Mouse (Mus musculus) neural tube, embryonic 10.5 days (tissue): ENCODE data around the gene Ttc34.
A peak's percentile ranks its signal among the peaks of the same experiment; 100 is the strongest.

Experiments used
- DNase-seq: peaks from one replicate; pipeline ENCODE4 v3.0.0-alpha.2; 2017; ENCODE audit warnings: low spot score; ENCODE audit errors: extremely low spot score

Ttc34 gene

GRCm38 (mm10) chr4:154837170-154837569 lies at the start of gene Ttc34:
TSS of gene Ttc34 (plus strand) at chr4:154837459.
- peak; percentile 48 for DNase-seq

- DNase-seq: no peak
Measured at GRCm38 (mm10) chr4:154787960-154788702, 49.1 kb upstream of the Ttc34 start.

GRCm38 (mm10) chr4:154791894-154792293 lies 45.4 kb upstream of the Ttc34 start:
- no peak for DNase-seq

GRCm38 (mm10) chr4:154793499-154793898 lies 43.8 kb upstream of the Ttc34 start:
- DNase-seq: no peak

GRCm38 (mm10) chr4:154797834-154798233 lies 39.4 kb upstream of the Ttc34 start:
- peak; percentile 73 for DNase-seq

DNA sequence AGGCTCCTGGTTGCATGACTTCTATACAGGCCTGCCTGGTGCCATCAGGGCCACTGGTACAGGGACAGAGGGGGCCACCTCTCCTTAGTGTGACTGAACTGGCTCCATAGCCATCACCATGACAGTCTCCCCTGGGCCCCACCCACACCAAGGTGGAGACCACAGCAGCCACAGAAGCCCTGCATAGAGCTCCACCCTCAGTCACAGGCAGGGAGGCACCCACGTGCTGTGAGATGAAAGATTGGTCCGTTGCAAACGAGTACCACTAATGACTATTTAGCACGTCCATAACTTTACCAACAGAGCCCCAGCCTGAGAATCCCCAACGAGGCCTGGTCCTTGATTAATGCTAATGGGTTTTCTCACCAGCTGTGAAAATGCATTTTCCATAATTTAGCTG lies 36.7 kb upstream of the Ttc34 start:
- DNase-seq: no peak

DNA sequence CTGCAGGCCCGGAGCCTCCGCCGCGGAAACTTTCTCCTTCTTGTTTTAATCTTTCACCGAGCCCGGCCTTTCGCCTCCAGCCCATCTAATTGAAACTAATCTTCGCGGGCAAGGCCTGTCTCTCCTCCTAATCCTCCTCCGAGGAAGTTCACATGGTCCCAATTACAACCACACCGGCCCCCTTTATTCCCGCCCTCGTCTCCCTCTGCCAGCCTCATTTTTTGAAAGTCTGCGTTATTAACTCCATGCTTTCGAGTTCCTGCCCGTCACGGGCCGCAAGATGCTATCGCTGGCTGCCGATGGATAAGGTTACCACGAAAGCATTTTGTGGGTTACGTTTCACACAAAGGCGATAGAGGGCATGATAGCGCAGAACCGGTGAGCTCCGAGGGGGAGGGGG lies 35.0 kb upstream of the Ttc34 start:
- peak; percentile 42 for DNase-seq

DNA sequence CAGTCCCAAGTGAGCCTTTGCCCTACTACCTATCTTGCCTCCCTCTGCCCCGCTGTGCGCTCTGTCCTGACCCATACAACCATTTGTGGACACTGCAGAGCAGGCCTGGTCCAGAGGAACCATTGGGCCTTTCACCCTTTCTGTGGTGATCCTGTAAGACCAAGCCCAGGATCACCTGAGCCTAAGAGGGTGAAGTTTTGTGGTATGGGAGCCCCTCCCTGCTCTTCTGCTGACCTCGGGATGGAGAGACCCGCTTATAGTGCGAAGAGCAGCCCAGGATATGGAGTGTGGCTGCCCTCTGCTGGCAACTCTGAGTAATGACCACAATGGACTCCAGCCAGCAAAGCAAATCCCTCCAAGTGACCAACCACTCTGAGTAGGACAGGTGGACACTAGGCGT lies 11.6 kb upstream of the Ttc34 start:
- peak; percentile 70 for DNase-seq

- DNase-seq: no peak
Measured at GRCm38 (mm10) chr4:154826224-154826623, 11.0 kb upstream of the Ttc34 start.

DNA sequence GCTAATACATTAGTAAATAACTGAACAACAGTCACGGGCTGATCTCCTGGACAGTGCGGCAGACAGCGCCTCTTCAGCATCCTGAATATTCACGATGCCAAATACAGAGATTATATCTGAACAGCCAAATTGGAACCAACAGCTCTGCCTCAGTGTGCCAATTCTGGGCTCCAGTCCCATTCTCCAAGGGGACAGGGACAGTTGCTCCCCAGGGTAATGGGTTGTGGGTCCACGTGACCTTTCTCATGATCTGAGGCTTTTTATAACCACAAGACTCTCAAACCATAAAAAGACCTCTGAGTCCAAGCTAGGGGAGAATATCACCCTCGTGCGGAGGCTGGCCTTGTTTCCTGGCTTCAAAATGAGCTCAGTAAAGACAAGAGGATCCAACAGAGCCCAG lies 10.1 kb upstream of the Ttc34 start:
- no peak for DNase-seq

GRCm38 (mm10) chr4:154827861-154828610 lies 9.2 kb upstream of the Ttc34 start:
- DNase-seq: no peak

DNA sequence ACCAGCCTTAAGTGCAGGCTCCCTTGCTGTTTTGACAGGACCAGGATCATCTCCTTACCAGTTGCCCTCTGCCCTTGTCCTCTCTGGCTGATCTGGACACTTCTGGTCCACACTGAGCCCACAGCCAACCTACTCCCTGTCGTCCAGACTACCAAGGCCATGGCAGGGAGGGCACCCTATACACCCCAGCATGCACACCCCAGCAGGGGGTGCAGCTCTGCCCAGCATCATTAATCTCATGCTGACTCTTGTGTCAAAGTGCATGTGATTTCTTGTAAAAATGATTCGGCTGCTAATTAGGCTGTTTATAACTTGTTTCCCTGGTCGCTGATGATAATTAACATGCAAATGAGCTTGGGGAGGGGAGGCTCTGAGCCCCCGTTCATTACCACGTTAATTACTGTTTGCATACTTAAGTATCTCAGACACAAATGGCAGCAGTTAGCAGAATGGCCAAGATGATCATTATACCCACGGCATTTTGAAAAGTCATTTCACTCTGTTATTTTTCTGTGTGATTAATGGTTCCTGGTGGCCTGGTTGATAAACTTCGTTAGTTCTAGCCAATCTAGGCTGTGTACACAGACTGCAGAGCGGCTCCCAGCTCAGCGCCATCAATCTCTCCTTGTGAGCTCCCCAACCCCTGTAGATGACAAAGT lies 5.2 kb upstream of the Ttc34 start:
- no peak for DNase-seq

GRCm38 (mm10) chr4:154836183-154836915 lies 910 bp upstream of the Ttc34 start:
- no peak for DNase-seq

GRCm38 (mm10) chr4:154838741-154839140 lies 1.5 kb downstream of the Ttc34 start:
- DNase-seq: no peak

- DNase-seq: no peak
Measured at GRCm38 (mm10) chr4:154839406-154839805, 2.1 kb downstream of the Ttc34 start.

DNA sequence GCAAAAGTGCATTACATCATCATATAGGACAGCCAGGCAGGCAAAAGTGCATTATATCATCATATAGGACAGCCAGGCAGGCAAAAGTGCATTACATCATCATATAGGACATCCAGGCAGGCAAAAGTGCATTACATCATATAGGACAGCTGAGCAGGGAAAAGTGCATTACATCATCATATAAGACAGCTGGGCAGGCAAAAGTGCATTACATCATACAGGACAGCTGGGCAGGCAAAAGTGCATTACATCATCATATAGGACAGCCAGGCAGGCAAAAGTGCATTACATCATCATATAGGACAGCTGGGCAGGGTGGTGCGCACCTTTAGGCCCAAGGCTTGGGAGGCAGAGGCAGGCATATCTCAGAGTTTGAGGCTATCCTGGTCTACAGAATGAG lies 15.4 kb downstream of the Ttc34 start:
- no peak for DNase-seq

- DNase-seq: no peak
Measured at GRCm38 (mm10) chr4:154853881-154854280, 16.6 kb downstream of the Ttc34 start.

DNA sequence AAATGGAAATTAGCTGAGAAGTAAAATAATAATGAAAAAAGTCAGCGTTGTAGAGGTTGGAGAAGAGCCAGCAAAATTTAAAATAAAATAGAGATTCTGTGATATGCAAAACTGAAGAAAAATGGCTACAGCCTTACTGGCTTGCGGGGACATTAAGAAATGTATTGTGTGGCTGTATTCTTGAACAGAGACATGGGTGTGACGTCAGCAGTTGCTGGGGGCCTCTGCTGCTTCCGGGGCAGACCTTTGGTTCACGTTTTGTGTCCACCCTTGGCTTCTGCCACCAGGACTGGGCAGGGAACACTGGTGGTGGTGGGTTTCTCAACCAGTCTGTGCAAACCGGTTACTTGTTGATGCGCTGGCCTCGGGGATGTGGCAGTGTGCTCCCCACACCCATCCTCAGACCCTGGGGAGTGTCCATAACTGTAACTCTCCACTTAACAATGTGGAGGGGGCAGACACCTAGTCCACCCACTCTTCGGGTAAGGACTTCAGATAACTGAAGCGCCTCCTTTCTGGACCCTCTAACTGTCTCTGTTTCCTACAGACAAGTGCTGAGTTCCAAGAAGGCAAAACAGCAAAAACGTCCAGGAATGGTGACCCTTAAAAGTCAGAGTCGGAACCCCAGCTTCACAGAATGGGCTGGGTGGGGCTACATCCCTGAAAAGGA lies 17.6 kb downstream of the Ttc34 start:
- DNase-seq: no peak

- peak; percentile 89 for DNase-seq
Measured at GRCm38 (mm10) chr4:154855721-154856479, 18.6 kb downstream of the Ttc34 start.

DNA sequence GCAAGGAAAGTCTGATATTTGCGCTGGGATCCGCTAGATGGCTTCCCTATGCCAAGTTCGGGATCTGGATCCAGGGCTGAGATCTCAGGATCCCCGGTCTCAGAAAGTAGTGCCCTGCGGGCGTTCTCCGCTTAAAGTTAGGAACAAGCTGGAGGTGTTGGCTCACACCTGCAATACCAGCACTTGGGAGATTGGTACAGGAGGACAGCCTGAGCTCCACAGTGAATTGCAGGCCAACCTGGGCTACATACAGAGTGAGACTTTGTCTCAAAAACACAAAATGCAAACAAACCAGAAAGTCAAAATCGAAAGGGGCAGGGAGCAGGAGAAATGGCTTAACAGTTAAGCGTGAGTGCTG lies 19.2 kb downstream of the Ttc34 start:
- DNase-seq: no peak
